Mouse (Mus musculus) olfactory bulb, adult 2 months (tissue): ENCODE data around the gene Gm10135.

Experiments
- CTCF ChIP-seq: fragments of 200-500 bp; IDR thresholded peaks from 2 replicates; pipeline ENCODE4 v1.5.1; 2012; ENCODE audit warnings: low read depth, mild to moderate bottlenecking, low read length, moderate library complexity; ENCODE audit not compliant: insufficient read depth
- POLR2A ChIP-seq: fragments of 200-500 bp; IDR thresholded peaks from 2 replicates; pipeline ENCODE4 v1.6.1; 2012; ENCODE audit warnings: mild to moderate bottlenecking, low read depth, low read length, moderate library complexity; ENCODE audit not compliant: insufficient read depth

DNA sequence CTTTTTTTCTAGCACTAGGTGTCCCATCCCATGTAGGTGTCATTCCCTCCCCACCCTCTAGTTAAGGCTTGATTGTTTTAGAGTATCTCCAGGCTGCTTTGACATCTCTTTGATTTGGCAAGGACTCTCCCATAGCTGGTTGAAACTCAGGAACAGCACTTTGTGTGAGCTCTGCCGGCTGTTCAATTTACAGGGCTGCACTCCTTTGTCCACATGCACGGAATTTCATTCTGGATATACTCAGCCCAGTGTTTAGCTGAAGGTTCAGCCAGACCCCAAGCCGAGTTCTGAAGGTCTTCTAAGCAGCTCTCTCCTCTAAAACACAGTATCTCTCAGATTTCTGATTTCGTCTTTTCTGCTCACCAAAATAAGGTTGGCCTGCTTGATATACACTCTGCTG lies 2.1 kb downstream of the Gm10135 start:
- TF ChIP-seq CTCF = no peak
- no peak for TF ChIP-seq POLR2A
